Mouse (Mus musculus) cortical plate, adult 2 months (tissue): Measurements from ENCODE around the gene Ctsd.

Source experiments
- CTCF ChIP-seq: fragments of 200-500 bp; IDR thresholded peaks from 2 replicates; pipeline ENCODE4 v1.5.1; 2011; ENCODE audit warnings: mild to moderate bottlenecking, control low read depth, low read length; ENCODE audit not compliant: insufficient read depth; ENCODE audit errors: extremely low read depth
- POLR2A ChIP-seq: fragments of 200-500 bp; IDR thresholded peaks from 2 replicates; pipeline ENCODE4 v1.6.1; 2011; ENCODE audit warnings: mild to moderate bottlenecking, low read length, control low read depth; ENCODE audit not compliant: insufficient read depth; ENCODE audit errors: extremely low read depth

- TF ChIP-seq CTCF (no peak), POLR2A (no peak)
These were observed 12.4 kb upstream of the Ctsd start for GRCm38 (mm10) chr7:142400112-142400749.
